Comparison of ENCODE assay signal across 9 mouse cellular contexts in the genomic region with DNA sequence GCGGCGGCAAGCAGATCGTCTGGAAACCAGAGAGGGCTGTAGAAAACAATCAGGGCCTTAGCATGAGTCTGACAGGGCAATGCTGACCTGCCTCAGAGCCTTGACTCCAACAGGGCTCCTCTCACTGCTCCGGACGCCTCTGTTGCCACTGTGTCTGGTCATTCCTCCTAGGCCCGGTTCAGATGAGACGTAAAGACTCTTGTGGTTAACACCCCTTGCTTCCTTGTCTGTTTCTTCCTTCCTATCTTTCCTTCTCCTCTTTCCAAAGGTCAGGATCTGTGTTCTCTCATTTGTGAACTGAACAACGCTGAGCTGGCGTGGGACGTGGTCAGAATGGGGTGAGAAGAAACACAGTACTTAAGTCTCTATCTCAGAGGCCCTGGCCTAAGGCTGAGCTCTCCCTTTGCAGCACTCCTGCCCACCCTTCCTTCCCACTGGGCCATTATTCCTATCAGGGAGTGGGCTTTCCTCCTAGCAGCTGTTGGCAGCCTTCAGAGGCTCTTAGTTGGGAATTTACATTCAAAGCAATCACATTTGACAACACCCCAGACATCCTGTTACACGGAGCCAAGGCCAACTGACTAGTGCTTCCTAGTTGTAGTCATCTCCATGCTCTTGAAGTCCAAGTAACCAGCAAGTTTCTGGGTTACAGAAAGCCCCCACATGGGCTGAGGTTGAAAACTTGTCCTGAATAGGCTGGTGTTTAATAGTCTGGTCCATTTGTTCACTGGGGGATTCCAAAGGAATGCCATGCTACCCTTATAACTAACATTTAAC. TPM values are rescaled to one million over a fixed set of nuclear protein-coding genes. Genes with fewer than 3 reads are reported as not detected.
DNase-seq lines count a peak whose midpoint lies in the region; ATAC-seq and TF ChIP-seq lines count a peak whose summit lies in the region.
"Had no signal": no experiment of that assay in that cellular context is flagged by ENCODE, and none has a peak within 500 bp of the region (broad histone marks: within the 10 kb centered on the region; RNA-seq: fewer than 3 reads in every experiment).

No protein-coding gene starts in this region.

- ATAC-seq in lung, embryonic 14.5 days (ENCODE audit: insufficient read depth), result no peak
- ATAC-seq in intestine, postnatal 0 days, result 0 out of 2 replicates have a peak, but pooled peaks have one; percentile 15
- ATAC-seq in neural tube, embryonic 13.5 days (ENCODE audit: low read depth), result no peak

- H3K36me3 ChIP-seq in lung, embryonic 14.5 days (ENCODE audit: insufficient read depth), result peaks cover 11% of the 10 kb centered on the region
- H3K36me3 ChIP-seq in intestine, postnatal 0 days (ENCODE audit: control insufficient read depth, insufficient read depth), result peaks cover 16% of the 10 kb centered on the region
- H3K36me3 ChIP-seq in neural tube, embryonic 13.5 days, result peaks cover 43% of the 10 kb centered on the region

- DNase-seq in lung, embryonic 14.5 days, result no peak
- no peak for DNase-seq in lung, postnatal 36 days
- DNase-seq in embryo, embryonic 11 days, result no peak
- no peak for DNase-seq in ovary, postnatal 36 days (ENCODE audit: low spot score)
- DNase-seq in gastrocnemius, postnatal 36 days, result no peak
- DNase-seq: right cerebral cortex, adult 18-20 months had no signal

- TF ChIP-seq POLR2A in embryonic fibroblast, embryonic 13.5 days (IDR thresholded peaks at IDR 0.05; ENCODE audit: low read depth, low read length), result no peak

- peak overlapping the region; percentile 95; the same call in 1 of the 2 replicates for H3K9ac ChIP-seq in lung, embryonic 14.5 days
- peak overlapping the region; percentile 87; the same call in 1 of the 2 replicates for H3K9ac ChIP-seq in intestine, postnatal 0 days (ENCODE audit: low read depth, low read length)
- H3K9ac ChIP-seq in neural tube, embryonic 13.5 days, result peak overlapping the region; percentile 97

- H3K4me2 ChIP-seq in lung, embryonic 14.5 days, result peak overlapping the region; percentile 75
- peak overlapping the region; percentile 91 for H3K4me2 ChIP-seq in intestine, postnatal 0 days (replicated peaks; ENCODE audit: low read depth)
- peak overlapping the region; percentile 81 for H3K4me2 ChIP-seq in neural tube, embryonic 13.5 days

- H3K27ac ChIP-seq in lung, embryonic 14.5 days (ENCODE audit: low read depth), result no peak overlapping the region
- H3K27ac ChIP-seq in embryonic fibroblast, embryonic 13.5 days (ENCODE audit: insufficient read depth, low read length), result no peak overlapping the region
- H3K27ac ChIP-seq in intestine, postnatal 0 days (ENCODE audit: low read depth, low read length), result peak overlapping the region; percentile 96
- no peak overlapping the region for H3K27ac ChIP-seq in neural tube, embryonic 13.5 days (replicated peaks)

- H3K9me3 ChIP-seq in lung, embryonic 14.5 days (ENCODE audit: low read depth, low read length), result no peaks in the 10 kb centered on the region
- H3K9me3 ChIP-seq in intestine, postnatal 0 days (ENCODE audit: control insufficient read depth), result no peaks in the 10 kb centered on the region
- H3K9me3 ChIP-seq in neural tube, embryonic 13.5 days, result peaks cover 17% of the 10 kb centered on the region; the same call in 1 of the 2 replicates

- H3K4me1 ChIP-seq in lung, embryonic 14.5 days (ENCODE audit: insufficient read depth), result peaks cover 4% of the 10 kb centered on the region; the same call in 1 of the 2 replicates
- H3K4me1 ChIP-seq in embryonic fibroblast, embryonic 13.5 days (ENCODE audit: control insufficient read depth, insufficient read depth, low read length), result no peaks in the 10 kb centered on the region
- peaks cover 11% of the 10 kb centered on the region for H3K4me1 ChIP-seq in intestine, postnatal 0 days (replicated peaks; ENCODE audit: control insufficient read depth, insufficient read depth, low read length)
- H3K4me1 ChIP-seq in neural tube, embryonic 13.5 days (replicated peaks), result peaks cover 19% of the 10 kb centered on the region

- TF ChIP-seq CTCF in lung, embryonic 14.5 days (IDR thresholded peaks at IDR 0.05; ENCODE audit: low read depth), result no peak
- TF ChIP-seq CTCF in embryonic fibroblast, embryonic 13.5 days (IDR thresholded peaks at IDR 0.05; ENCODE audit: borderline replicate concordance, insufficient read depth, low read length), result no peak
- TF ChIP-seq CTCF in intestine, postnatal 0 days (IDR thresholded peaks at IDR 0.05; ENCODE audit: low read depth), result no peak

- H3K4me3 ChIP-seq in lung, embryonic 14.5 days (ENCODE audit: low read depth, low read length), result peak overlapping the region; percentile 89
- H3K4me3 ChIP-seq in embryonic fibroblast, embryonic 13.5 days (ENCODE audit: insufficient read depth, low read length), result peak overlapping the region; percentile 86
- H3K4me3 ChIP-seq in intestine, postnatal 0 days (ENCODE audit: low read depth, low read length), result peak overlapping the region; percentile 89; the same call in 1 of the 2 replicates
- H3K4me3 ChIP-seq in neural tube, embryonic 13.5 days, result peak overlapping the region; percentile 92

- WGBS in lung, embryonic 14.5 days, result 83% methylated on average over 11 of the region's 11 CpGs
- 59% methylated on average over 11 of the region's 11 CpGs for WGBS in intestine, postnatal 0 days
- 92% methylated on average over 11 of the region's 11 CpGs for WGBS in neural tube, embryonic 13.5 days

- H3K27me3 ChIP-seq in lung, embryonic 14.5 days (ENCODE audit: insufficient read depth, low read length), result no peaks in the 10 kb centered on the region
- H3K27me3 ChIP-seq in intestine, postnatal 0 days (replicated peaks; ENCODE audit: control insufficient read depth, insufficient read depth, low read length), result no peaks in the 10 kb centered on the region
- 0 out of 2 replicates have a peak, but pooled peaks cover 3% of the 10 kb centered on the region for H3K27me3 ChIP-seq in neural tube, embryonic 13.5 days

- intact Hi-C loops in gastrocnemius, postnatal 36 days (cut with DNase I), result no loop called here

RNA-seq across cellular contexts. Expression of gene Mcfd2, which starts 1.5 kb away (rescaled TPM):
- polyA plus RNA-seq in lung, embryonic 14.5 days (2014; fragmentation: Nextera tagmentation; extraction: Ambion mirVana), result 103 and 107 TPM in 2 replicates
- 112 and 146 TPM in 2 replicates for polyA plus RNA-seq in embryonic fibroblast, embryonic 13.5 days (2011; ENCODE audit: insufficient read length, low read depth, missing spikeins)
- polyA plus RNA-seq in intestine, postnatal 0 days (2015; fragmentation: Nextera tagmentation; extraction: Ambion mirVana), result 220 and 231 TPM in 2 replicates
- polyA plus RNA-seq in neural tube, embryonic 13.5 days (2015; fragmentation: Nextera tagmentation; extraction: Ambion mirVana), result 45.4 and 51.5 TPM in 2 replicates
- total RNA-seq in gastrocnemius, postnatal 36 days (2021), result 10 to 100 TPM; 19.0 to 21.7 TPM

RNA-seq across cellular contexts. Expression of gene Ttc7, which starts 18.4 kb away (rescaled TPM):
- polyA plus RNA-seq in lung, embryonic 14.5 days (2014; fragmentation: Nextera tagmentation; extraction: Ambion mirVana), result 2.8 and 3.6 TPM in 2 replicates
- 15.8 and 19.5 TPM in 2 replicates for polyA plus RNA-seq in embryonic fibroblast, embryonic 13.5 days (2011; ENCODE audit: insufficient read length, low read depth, missing spikeins)
- polyA plus RNA-seq in intestine, postnatal 0 days (2015; fragmentation: Nextera tagmentation; extraction: Ambion mirVana), result 61.7 and 69.2 TPM in 2 replicates
- polyA plus RNA-seq in neural tube, embryonic 13.5 days (2015; fragmentation: Nextera tagmentation; extraction: Ambion mirVana), result 4.0 and 4.9 TPM in 2 replicates
- 1 to 10 TPM; 6.8 to 8.2 TPM for total RNA-seq in gastrocnemius, postnatal 36 days (2021)
